9 mouse cellular contexts compared by ENCODE assay signal in genomic region chr16:9501713-9502112, GRCm38 (mm10).
DNase-seq lines count a peak whose midpoint lies in the region; ATAC-seq lines count a peak whose summit lies in the region.
"Had no signal": no experiment of that assay in that cellular context is flagged by ENCODE, and none has a peak within 500 bp of the region (broad histone marks: within the 10 kb centered on the region; RNA-seq: fewer than 3 reads in every experiment).

No protein-coding gene starts in this region.

- H3K27ac ChIP-seq in forebrain, embryonic 14.5 days (ENCODE audit: low read depth, low read length) = no peak overlapping the region
- no peak overlapping the region for H3K27ac ChIP-seq in forebrain, embryonic 11.5 days (ENCODE audit: low read depth, low read length)
- H3K27ac ChIP-seq in midbrain, embryonic 14.5 days (replicated peaks; ENCODE audit: low read depth, low read length) = no peak overlapping the region
- H3K27ac ChIP-seq in midbrain, embryonic 11.5 days (ENCODE audit: low read depth, low read length) = no peak overlapping the region
- H3K27ac ChIP-seq: macrophage had no signal

- DNase-seq in forebrain, embryonic 14.5 days (ENCODE audit: low spot score) = peak; percentile 70
- no peak for DNase-seq in forebrain, embryonic 11.5 days (ENCODE audit: low spot score)
- DNase-seq in midbrain, embryonic 14.5 days = peak; percentile 70
- no peak for DNase-seq in midbrain, embryonic 11.5 days (ENCODE audit: low spot score, missing footprints)
- DNase-seq in kidney, postnatal 4 days = peak; percentile 75 to 80
- DNase-seq in right cerebral cortex, postnatal 4 days = peak; percentile 45
- DNase-seq in thymus, postnatal 10 days (ENCODE audit: low spot score in 2 of 2) = no peak

- no peak overlapping the region for H3K4me2 ChIP-seq in forebrain, embryonic 14.5 days (ENCODE audit: low read length)
- no peak overlapping the region for H3K4me2 ChIP-seq in forebrain, embryonic 11.5 days (ENCODE audit: low read depth, low read length, severe bottlenecking)
- no peak overlapping the region for H3K4me2 ChIP-seq in midbrain, embryonic 14.5 days (ENCODE audit: low read length)
- H3K4me2 ChIP-seq in midbrain, embryonic 11.5 days = no peak overlapping the region

- H3K4me1 ChIP-seq in forebrain, embryonic 14.5 days (ENCODE audit: control insufficient read depth, insufficient read depth, low read length) = no peaks in the 10 kb centered on the region
- H3K4me1 ChIP-seq in forebrain, embryonic 11.5 days (replicated peaks; ENCODE audit: control insufficient read depth, insufficient read depth, low read length) = no peaks in the 10 kb centered on the region
- no peaks in the 10 kb centered on the region for H3K4me1 ChIP-seq in midbrain, embryonic 14.5 days (ENCODE audit: control insufficient read depth, insufficient read depth, low read length)
- H3K4me1 ChIP-seq in midbrain, embryonic 11.5 days (ENCODE audit: control insufficient read depth, insufficient read depth, low read length) = no peaks in the 10 kb centered on the region

- H3K27me3 ChIP-seq in forebrain, embryonic 14.5 days (replicated peaks; ENCODE audit: control insufficient read depth, insufficient read depth, low read length) = no peaks in the 10 kb centered on the region
- H3K27me3 ChIP-seq in forebrain, embryonic 11.5 days (ENCODE audit: control insufficient read depth, insufficient read depth, low read length) = no peaks in the 10 kb centered on the region
- no peaks in the 10 kb centered on the region for H3K27me3 ChIP-seq in midbrain, embryonic 14.5 days (ENCODE audit: control insufficient read depth, insufficient read depth, low read length)
- no peaks in the 10 kb centered on the region for H3K27me3 ChIP-seq in midbrain, embryonic 11.5 days (ENCODE audit: control insufficient read depth, insufficient read depth, low read length)

- peak; percentile 71; the same call in 1 of the 2 replicates for ATAC-seq in forebrain, embryonic 14.5 days
- ATAC-seq in forebrain, embryonic 11.5 days (replicated peaks; ENCODE audit: low FRiP score) = no peak
- ATAC-seq in midbrain, embryonic 14.5 days (ENCODE audit: low FRiP score, low TSS enrichment) = no peak
- no peak for ATAC-seq in midbrain, embryonic 11.5 days (ENCODE audit: low FRiP score)
- no peak for ATAC-seq in CD4-positive, CD25-positive, alpha-beta regulatory T cell, adult 4 months

- H3K9me3 ChIP-seq in forebrain, embryonic 14.5 days (replicated peaks; ENCODE audit: control insufficient read depth, low read length) = no peaks in the 10 kb centered on the region
- H3K9me3 ChIP-seq in forebrain, embryonic 11.5 days (ENCODE audit: control insufficient read depth, low read length) = no peaks in the 10 kb centered on the region
- H3K9me3 ChIP-seq in midbrain, embryonic 14.5 days (ENCODE audit: control insufficient read depth, low read length) = no peaks in the 10 kb centered on the region
- H3K9me3 ChIP-seq in midbrain, embryonic 11.5 days (ENCODE audit: control insufficient read depth, low read length) = no peaks in the 10 kb centered on the region

- H3K36me3 ChIP-seq in forebrain, embryonic 14.5 days (ENCODE audit: control insufficient read depth, insufficient read depth, low read length) = no peaks in the 10 kb centered on the region
- H3K36me3 ChIP-seq in forebrain, embryonic 11.5 days (ENCODE audit: control insufficient read depth, insufficient read depth, low read length) = no peaks in the 10 kb centered on the region
- H3K36me3 ChIP-seq in midbrain, embryonic 14.5 days (ENCODE audit: control insufficient read depth, insufficient read depth, low read length) = no peaks in the 10 kb centered on the region
- H3K36me3 ChIP-seq in midbrain, embryonic 11.5 days (ENCODE audit: control insufficient read depth, insufficient read depth, low read length) = no peaks in the 10 kb centered on the region

- H3K4me3 ChIP-seq in forebrain, embryonic 14.5 days (ENCODE audit: low read depth, low read length) = no peak overlapping the region
- no peak overlapping the region for H3K4me3 ChIP-seq in forebrain, embryonic 11.5 days (ENCODE audit: low read depth, low read length)
- no peak overlapping the region for H3K4me3 ChIP-seq in midbrain, embryonic 14.5 days (replicated peaks; ENCODE audit: low read depth, low read length)
- no peak overlapping the region for H3K4me3 ChIP-seq in midbrain, embryonic 11.5 days (ENCODE audit: low read depth, low read length)

- no peak overlapping the region for H3K9ac ChIP-seq in forebrain, embryonic 14.5 days (ENCODE audit: low read length)
- H3K9ac ChIP-seq in forebrain, embryonic 11.5 days (ENCODE audit: low read length) = no peak overlapping the region
- H3K9ac ChIP-seq in midbrain, embryonic 14.5 days (replicated peaks; ENCODE audit: low read length) = no peak overlapping the region
- H3K9ac ChIP-seq in midbrain, embryonic 11.5 days (ENCODE audit: low read length) = no peak overlapping the region

- 32% methylated on average over 4 of the region's 4 CpGs for WGBS in forebrain, embryonic 14.5 days
- WGBS in forebrain, embryonic 11.5 days = 81% methylated on average over 4 of the region's 4 CpGs
- 42% methylated on average over 4 of the region's 4 CpGs for WGBS in midbrain, embryonic 14.5 days
- 79% methylated on average over 4 of the region's 4 CpGs for WGBS in midbrain, embryonic 11.5 days

Comparison
In these comparisons a context has a peak if more than half of its experiments do, and no peak if none do; other contexts are left out.
1. DNase-seq: peak in forebrain, embryonic 14.5 days (single experiment), midbrain, embryonic 14.5 days (single experiment), kidney, postnatal 4 days (2 of 2) and right cerebral cortex, postnatal 4 days (single experiment); none in forebrain, embryonic 11.5 days (single experiment), midbrain, embryonic 11.5 days (single experiment) and thymus, postnatal 10 days (0 of 2).